Mouse (Mus musculus) kidney, embryonic 14.5 days (tissue): Measurements from ENCODE around the gene Col4a4. TPM values are rescaled to one million over a fixed set of nuclear protein-coding genes. Genes with fewer than 3 reads are reported as not detected.
A peak's percentile ranks its signal among the peaks of the same experiment; 100 is the strongest.

Experiments used
- ATAC-seq: fragments of 200-750 bp; cut with Nextera tagmentation; 2 replicates; pipeline ENCODE4 v1.8.0; 2017; ENCODE audit warnings: moderate number of reproducible peaks, mild to moderate bottlenecking, moderate TSS enrichment, moderate library complexity; ENCODE audit not compliant: low FRiP score, low TSS enrichment
- H3K27ac ChIP-seq: fragments of 300-500 bp; sonication (generic); 2 replicates; pipeline ENCODE4 v1.5.1; 2014; ENCODE audit warnings: low read depth, mild to moderate bottlenecking, low read length, moderate library complexity, mixed read lengths
- H3K27me3 ChIP-seq: fragments of 300-500 bp; sonication (generic); 2 replicates; pipeline ENCODE4 v1.6.1; 2014; ENCODE audit warnings: mild to moderate bottlenecking, low read length; ENCODE audit not compliant: control insufficient read depth, insufficient read depth
- H3K36me3 ChIP-seq: fragments of 300-500 bp; sonication (generic); 2 replicates; pipeline ENCODE4 v1.6.1; 2014; ENCODE audit warnings: low read length, mixed read lengths; ENCODE audit not compliant: control insufficient read depth, insufficient read depth
- H3K4me1 ChIP-seq: fragments of 300-500 bp; sonication (generic); 2 replicates; pipeline ENCODE4 v1.6.1; 2014; ENCODE audit warnings: low read length, mixed read lengths; ENCODE audit not compliant: control insufficient read depth, insufficient read depth
- H3K4me2 ChIP-seq: fragments of 300-500 bp; sonication (generic); replicated peaks from 2 replicates; pipeline ENCODE4 v1.6.1; 2014; ENCODE audit warnings: low read depth, mild to moderate bottlenecking, low read length
- H3K4me3 ChIP-seq: fragments of 300-500 bp; sonication (generic); 2 replicates; pipeline ENCODE4 v1.5.1; 2014; ENCODE audit warnings: mild to moderate bottlenecking, low read length
- H3K9ac ChIP-seq: fragments of 300-500 bp; sonication (generic); 2 replicates; pipeline ENCODE4 v1.6.1; 2014; ENCODE audit warnings: low read depth, mild to moderate bottlenecking, low read length, moderate library complexity
- H3K9me3 ChIP-seq: fragments of 300-500 bp; sonication (generic); 2 replicates; pipeline ENCODE4 v1.6.1; 2016; ENCODE audit warnings: low read length; ENCODE audit not compliant: control insufficient read depth
- WGBS: fragments of 180-500 bp; shearing (Covaris S2); extraction: QIAGEN DNeasy Blood & Tissue Kit; methylation state at CpG from one replicate; pipeline ENCODE4 v1.1.7; 2014; 5-methylcytosine and 5-hydroxymethylcytosine counted together
- polyA plus RNA-seq: library from polyadenylated mRNA; unstranded; fragments of >200 nt; fragmentation: Nextera tagmentation; extraction: Ambion mirVana; gene quantifications from 2 replicates; pipeline ENCODE4 v1.2.1, GENCODE M21; 2014

The Col4a4 gene
- polyA plus RNA-seq, 1 experiment from 2014 or later = 1.0 TPM

DNA sequence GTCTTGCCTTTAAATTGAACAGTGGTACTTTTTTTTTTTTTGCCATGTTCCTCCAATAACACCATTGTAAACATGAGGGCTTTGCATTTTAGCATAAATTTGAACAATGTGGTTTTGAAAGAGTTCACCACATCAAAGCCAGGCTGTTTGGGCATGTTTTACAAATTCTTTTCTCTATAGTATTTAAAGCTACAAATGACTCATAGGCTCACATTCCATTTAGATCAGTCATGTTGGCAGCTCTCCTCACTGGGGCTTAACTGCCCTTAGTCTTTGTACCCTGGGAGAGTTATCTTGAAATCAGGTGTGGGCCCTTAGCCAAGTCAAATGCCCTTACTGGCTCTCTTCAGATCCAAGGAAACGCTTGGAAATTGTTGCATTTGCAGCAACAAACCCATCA, 157.6 kb downstream of the Col4a4 start:
- Histone ChIP-seq H3K9ac (no peak overlapping the region), H3K9me3 (no peaks in the 10 kb centered on the region), H3K4me2 (no peak overlapping the region), H3K4me1 (no peaks in the 10 kb centered on the region; the same call in 1 of the 2 replicates), H3K27ac (no peak overlapping the region; the same call in 1 of the 2 replicates), H3K27me3 (no peaks in the 10 kb centered on the region), H3K36me3 (no peaks in the 10 kb centered on the region), H3K4me3 (no peak overlapping the region)
- 33% methylated on average over 1 of the region's 1 CpGs for WGBS
- ATAC-seq = peak; percentile 53; the same call in 1 of the 2 replicates

DNA sequence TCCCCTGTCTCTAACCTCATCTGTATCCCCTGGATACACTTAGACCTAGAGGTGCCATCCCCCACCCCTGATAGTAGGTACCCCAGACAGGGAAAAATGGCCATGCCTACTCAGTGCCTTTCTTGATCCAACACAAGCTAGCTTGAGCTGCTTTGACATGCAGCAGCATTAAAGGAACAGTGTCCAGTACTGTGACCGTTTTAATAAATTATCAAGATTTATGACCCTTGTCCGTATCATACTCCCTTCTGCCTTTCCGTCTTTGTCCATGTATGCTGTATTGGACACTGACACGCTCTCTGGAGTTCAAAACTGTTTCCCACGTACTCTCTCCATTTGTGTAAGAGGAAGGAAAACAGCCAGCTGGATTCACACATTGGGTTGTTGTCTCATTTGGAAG, 158.9 kb downstream of the Col4a4 start:
- H3K36me3 ChIP-seq = no peaks in the 10 kb centered on the region
- H3K27me3 ChIP-seq = no peaks in the 10 kb centered on the region
- no peak overlapping the region for H3K4me2 ChIP-seq
- H3K9me3 ChIP-seq = no peaks in the 10 kb centered on the region
- H3K4me1 ChIP-seq = no peaks in the 10 kb centered on the region; the same call in 1 of the 2 replicates
- H3K4me3 ChIP-seq = no peak overlapping the region
- H3K27ac ChIP-seq = no peak overlapping the region
- peak; percentile 64; the same call in 1 of the 2 replicates for ATAC-seq
- H3K9ac ChIP-seq = no peak overlapping the region
- 27% methylated on average over 5 of the region's 5 CpGs for WGBS

GRCm38 (mm10) chr1:82415641-82416040, 171.0 kb downstream of the Col4a4 start:
- Histone ChIP-seq H3K4me3 (no peak overlapping the region), H3K4me2 (no peak overlapping the region), H3K27me3 (no peaks in the 10 kb centered on the region), H3K9ac (no peak overlapping the region), H3K4me1 (no peaks in the 10 kb centered on the region; the same call in 1 of the 2 replicates), H3K36me3 (no peaks in the 10 kb centered on the region), H3K27ac (no peak overlapping the region), H3K9me3 (no peaks in the 10 kb centered on the region)
- WGBS = 80% methylated on average over 4 of the region's 4 CpGs
- ATAC-seq = no peak

GRCm38 (mm10) chr1:82414434-82415045, 172.1 kb downstream of the Col4a4 start:
- Histone ChIP-seq H3K9me3 (no peaks in the 10 kb centered on the region), H3K4me3 (no peak overlapping the region), H3K9ac (no peak overlapping the region), H3K27ac (no peak overlapping the region), H3K36me3 (no peaks in the 10 kb centered on the region), H3K27me3 (no peaks in the 10 kb centered on the region), H3K4me2 (no peak overlapping the region), H3K4me1 (no peaks in the 10 kb centered on the region; the same call in 1 of the 2 replicates)
- ATAC-seq = no peak
- WGBS = 85% methylated on average over 3 of the region's 3 CpGs

- no peak for ATAC-seq
- H3K27me3 ChIP-seq = no peaks in the 10 kb centered on the region
- no peak overlapping the region for H3K4me3 ChIP-seq
- H3K4me2 ChIP-seq = no peak overlapping the region
- no peaks in the 10 kb centered on the region for H3K9me3 ChIP-seq
- H3K9ac ChIP-seq = no peak overlapping the region
- H3K27ac ChIP-seq = no peak overlapping the region
- WGBS = 49% methylated on average over 4 of the region's 4 CpGs
- H3K4me1 ChIP-seq = no peaks in the 10 kb centered on the region; the same call in 1 of the 2 replicates
- H3K36me3 ChIP-seq = no peaks in the 10 kb centered on the region
Measured at GRCm38 (mm10) chr1:82412085-82412484, 174.6 kb downstream of the Col4a4 start.

- no peaks in the 10 kb centered on the region for H3K36me3 ChIP-seq
- H3K27me3 ChIP-seq = no peaks in the 10 kb centered on the region
- H3K9me3 ChIP-seq = no peaks in the 10 kb centered on the region
- H3K4me2 ChIP-seq = no peak overlapping the region
- WGBS = 71% methylated on average over 5 of the region's 5 CpGs
- H3K9ac ChIP-seq = no peak overlapping the region
- no peak overlapping the region for H3K4me3 ChIP-seq
- H3K27ac ChIP-seq = no peak overlapping the region
- ATAC-seq = no peak
- no peaks in the 10 kb centered on the region; the same call in 1 of the 2 replicates for H3K4me1 ChIP-seq
Measured at GRCm38 (mm10) chr1:82411521-82411920, 175.1 kb downstream of the Col4a4 start.

DNA sequence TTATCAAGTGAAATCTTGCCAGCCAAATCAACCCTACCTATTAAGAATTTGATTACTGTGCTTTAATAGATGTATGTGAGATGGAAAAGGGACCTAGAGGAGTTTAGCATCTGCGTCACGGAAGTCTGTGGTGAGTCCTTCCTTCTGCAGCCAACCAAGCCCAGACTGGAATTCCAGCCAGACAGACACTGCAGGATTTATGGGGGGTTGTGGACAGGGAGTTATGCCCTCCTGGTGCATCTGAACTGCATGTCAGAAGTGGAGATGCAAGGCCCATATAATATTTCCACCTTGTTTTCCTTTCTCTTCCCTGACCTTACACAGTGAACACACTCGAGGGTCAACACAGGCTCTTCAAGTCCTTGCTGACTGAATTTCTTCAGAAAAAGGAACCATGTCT, 176.1 kb downstream of the Col4a4 start:
- no peak overlapping the region for H3K4me2 ChIP-seq
- no peak overlapping the region for H3K27ac ChIP-seq
- WGBS = 26% methylated on average over 3 of the region's 3 CpGs
- H3K9me3 ChIP-seq = no peaks in the 10 kb centered on the region
- H3K36me3 ChIP-seq = no peaks in the 10 kb centered on the region
- no peak for ATAC-seq
- H3K9ac ChIP-seq = no peak overlapping the region
- H3K4me3 ChIP-seq = no peak overlapping the region
- no peaks in the 10 kb centered on the region; the same call in 1 of the 2 replicates for H3K4me1 ChIP-seq
- no peaks in the 10 kb centered on the region for H3K27me3 ChIP-seq

GRCm38 (mm10) chr1:82409271-82409670, 177.4 kb downstream of the Col4a4 start:
- 93% methylated on average over 9 of the region's 9 CpGs for WGBS
- H3K9me3 ChIP-seq = no peaks in the 10 kb centered on the region
- no peak overlapping the region for H3K27ac ChIP-seq
- no peaks in the 10 kb centered on the region; the same call in 1 of the 2 replicates for H3K4me1 ChIP-seq
- no peak overlapping the region for H3K4me2 ChIP-seq
- H3K4me3 ChIP-seq = no peak overlapping the region
- H3K36me3 ChIP-seq = no peaks in the 10 kb centered on the region
- no peak overlapping the region for H3K9ac ChIP-seq
- no peaks in the 10 kb centered on the region for H3K27me3 ChIP-seq
- ATAC-seq = no peak

GRCm38 (mm10) chr1:82407786-82408185, 178.9 kb downstream of the Col4a4 start:
- WGBS = 90% methylated on average over 3 of the region's 3 CpGs
- Histone ChIP-seq H3K36me3 (no peaks in the 10 kb centered on the region), H3K4me2 (no peak overlapping the region), H3K27ac (no peak overlapping the region), H3K4me1 (no peaks in the 10 kb centered on the region; the same call in 1 of the 2 replicates), H3K9me3 (no peaks in the 10 kb centered on the region), H3K9ac (no peak overlapping the region), H3K27me3 (no peaks in the 10 kb centered on the region), H3K4me3 (no peak overlapping the region)
- no peak for ATAC-seq
